Mouse (Mus musculus) neutrophil, adult 65 days (primary cell): Measurements from ENCODE around the gene Il4i1. TPM values are rescaled to one million over a fixed set of nuclear protein-coding genes. Genes with fewer than 3 reads are reported as not detected.

Experiments
- total RNA-seq: library from RNA; stranded (reverse); gene quantifications from 2 replicates; pipeline ENCODE4 v1.2.4, GENCODE M21; 2023

Il4i1 gene
- 0.54 and 0.63 TPM in 2 replicates for total RNA-seq

GRCm38 (mm10) chr7:44815721-44816469, at the start of gene Il4i1, which contains the start of gene Nup62:
Gene Il4i1, plus strand, starts transcription at chr7:44816387.
Gene Nup62, plus strand, starts transcription at chr7:44816088.

GRCm38 (mm10) chr7:44816470-44817021, 359 bp downstream of the Il4i1 start, which contains the start of gene Atf5:
Gene Atf5, minus strand, starts transcription at chr7:44816658.

DNA sequence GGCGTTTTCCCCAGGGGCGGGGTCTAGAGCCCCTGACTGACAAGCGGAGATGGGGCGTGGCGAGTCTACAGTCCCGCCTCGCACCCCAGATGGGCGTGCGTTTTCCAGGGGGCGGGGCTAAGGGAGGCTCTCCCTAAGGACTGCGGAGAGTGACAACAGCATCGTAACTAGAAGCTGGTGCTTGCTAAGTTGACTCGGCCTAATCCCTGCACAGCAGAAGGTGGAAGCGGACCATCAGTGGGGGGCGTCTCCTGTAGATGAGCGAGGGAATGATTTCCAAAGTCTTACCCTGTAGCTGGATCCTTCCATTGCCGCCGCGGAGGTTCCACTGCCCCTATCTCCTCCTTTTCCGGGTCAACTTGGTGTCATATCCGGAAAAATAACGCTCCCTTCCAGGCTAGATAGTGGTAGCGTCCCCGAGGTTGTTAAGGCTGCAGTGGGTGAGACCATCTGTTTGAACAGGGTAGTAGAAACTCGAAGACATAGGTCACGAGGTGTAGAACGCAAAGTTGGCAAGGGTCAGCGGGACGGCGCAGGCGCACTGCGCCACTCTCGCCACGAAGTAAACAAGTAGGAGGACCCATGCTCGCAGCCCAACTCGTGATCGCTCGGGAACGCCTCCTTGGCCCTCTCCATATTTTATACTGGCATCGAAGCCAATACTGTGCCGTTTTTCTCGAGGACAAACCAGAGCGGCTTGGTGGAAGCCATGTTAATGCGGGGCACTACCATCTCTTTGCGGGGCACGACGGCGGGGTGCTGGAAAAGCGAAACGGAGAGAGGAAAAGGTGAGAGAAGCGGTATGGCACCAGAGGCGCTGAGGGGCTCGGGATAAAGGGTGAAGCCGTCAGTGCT, 32.6 kb downstream of the Il4i1 start, which contains the start of the genes Akt1s1 and Tbc1d17:
TSS of gene Akt1s1 (plus strand) at position 431 of the 855 bp plus-strand sequence.
TSS of gene Tbc1d17 (minus strand) at position 519 of the 855 bp plus-strand sequence.

DNA sequence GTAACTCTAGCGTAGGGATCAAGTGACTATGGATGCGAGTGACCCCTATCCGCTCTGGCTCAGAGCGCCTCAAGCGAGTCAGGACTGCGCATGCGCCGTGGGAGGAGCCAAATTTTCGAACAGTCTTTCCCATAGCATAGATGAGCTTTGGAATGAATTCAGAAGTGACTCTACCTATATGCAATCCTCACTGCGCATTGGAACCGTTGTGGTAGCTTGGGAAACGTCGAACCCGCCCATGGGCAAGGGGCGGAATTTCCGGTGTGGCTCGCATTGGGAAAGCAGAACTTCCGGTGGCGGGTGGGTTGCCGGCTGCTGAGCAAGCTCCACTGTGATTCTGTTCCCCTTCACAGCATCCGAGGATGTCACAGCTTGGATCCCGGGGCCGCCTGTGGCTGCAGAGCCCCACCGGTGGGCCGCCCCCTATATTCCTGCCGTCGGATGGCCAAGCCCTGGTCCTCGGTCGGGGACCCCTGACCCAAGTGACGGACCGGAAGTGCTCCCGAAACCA, 40.9 kb downstream of the Il4i1 start, which contains the start of gene Pnkp:
TSS of gene Pnkp (plus strand) at position 98 of the 511 bp plus-strand sequence.

DNA sequence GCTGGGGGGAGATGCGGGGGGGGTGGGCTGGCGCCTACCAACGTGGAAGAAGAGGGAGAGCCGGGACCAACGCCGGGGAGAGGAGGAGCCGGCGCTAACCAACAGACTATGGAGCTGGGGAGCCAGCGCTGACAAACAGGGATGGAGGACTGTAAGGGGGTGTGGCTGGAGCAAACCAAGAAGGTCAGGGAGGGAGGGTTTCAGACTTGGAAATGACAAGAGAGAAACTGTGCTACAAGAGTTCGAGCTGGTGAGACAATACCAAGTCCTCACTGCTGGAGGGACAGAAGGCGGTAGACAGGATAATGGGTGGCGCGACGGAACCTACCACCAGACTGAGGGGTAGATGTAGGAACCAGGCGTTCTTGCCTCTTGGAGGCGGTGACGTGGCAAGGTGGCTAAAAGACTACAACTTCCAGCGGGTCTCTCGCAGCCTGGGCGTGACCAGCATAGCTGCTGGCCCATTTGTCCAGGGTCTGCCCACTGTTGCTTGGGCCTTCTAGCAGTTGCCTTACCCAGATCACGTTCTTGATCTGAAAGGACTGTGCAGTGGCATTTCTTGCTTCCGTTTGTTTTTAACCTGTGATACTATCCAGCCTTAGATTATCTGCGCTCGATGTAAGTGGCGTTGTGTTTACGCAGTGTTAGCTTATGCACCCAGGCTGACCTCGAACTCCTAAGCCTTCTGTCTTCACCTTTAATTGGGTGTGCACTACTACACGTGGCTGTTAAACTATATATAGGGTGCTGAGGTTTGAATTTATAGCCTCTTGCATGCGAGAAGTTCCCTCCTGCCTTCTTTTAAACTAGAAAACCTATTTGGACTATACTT, 53.7 kb downstream of the Il4i1 start, which contains the start of gene Ptov1:
TSS of gene Ptov1 (minus strand) at position 92 of the 832 bp plus-strand sequence.

Other genes starting within 250 kb of the Il4i1 start
- gene Napsa, start 244.0 kb upstream of the Il4i1 start, total RNA-seq = 124 and 134 TPM in 2 replicates
- 0.73 and 1.1 TPM in 2 replicates for gene Kcnc3, start 225.7 kb upstream of the Il4i1 start, total RNA-seq
- not detected in 2 replicates for gene Myh14, start 145.5 kb upstream of the Il4i1 start, total RNA-seq
- not detected in 2 replicates for gene Izumo2, start 107.6 kb upstream of the Il4i1 start, total RNA-seq
- gene Vrk3, start 68.0 kb upstream of the Il4i1 start, total RNA-seq = 43.2 and 46.2 TPM in 2 replicates
- gene Zfp473, start 65.3 kb upstream of the Il4i1 start, total RNA-seq = 0.13 and 0.98 TPM in 2 replicates
- gene Nup62, start 299 bp upstream of the Il4i1 start, total RNA-seq = 43.7 and 56.6 TPM in 2 replicates
- 5.5 and 6.4 TPM in 2 replicates for gene Atf5, start 271 bp downstream of the Il4i1 start, total RNA-seq
- gene Akt1s1, start 32.6 kb downstream of the Il4i1 start, total RNA-seq = 13.8 and 19.9 TPM in 2 replicates
- gene Tbc1d17, start 32.7 kb downstream of the Il4i1 start, total RNA-seq = 69.2 and 85.6 TPM in 2 replicates
- gene Pnkp, start 40.8 kb downstream of the Il4i1 start, total RNA-seq = 520 and 612 TPM in 2 replicates
- 29.4 and 29.6 TPM in 2 replicates for gene Ptov1, start 53.4 kb downstream of the Il4i1 start, total RNA-seq
- gene Med25, start 76.3 kb downstream of the Il4i1 start, total RNA-seq = 31.2 and 33.7 TPM in 2 replicates
- gene Fuz, start 79.7 kb downstream of the Il4i1 start, total RNA-seq = 3.1 and 3.2 TPM in 2 replicates
- gene Ap2a1, start 113.1 kb downstream of the Il4i1 start, total RNA-seq = 64.6 and 68.6 TPM in 2 replicates
- gene Tsks, start 126.8 kb downstream of the Il4i1 start, total RNA-seq = not detected in 2 replicates
- gene Cpt1c, start 158.5 kb downstream of the Il4i1 start, total RNA-seq = 0.23 and 1.3 TPM in 2 replicates
- 48.5 and 57.0 TPM in 2 replicates for gene Prmt1, start 170.2 kb downstream of the Il4i1 start, total RNA-seq
- 44.5 and 55.1 TPM in 2 replicates for gene Irf3, start 181.3 kb downstream of the Il4i1 start, total RNA-seq
- gene Bcl2l12, start 182.3 kb downstream of the Il4i1 start, total RNA-seq = 7.3 and 7.9 TPM in 2 replicates
- 59.4 and 75.8 TPM in 2 replicates for gene Scaf1, start 200.0 kb downstream of the Il4i1 start, total RNA-seq
- 7.6 and 7.8 TPM in 2 replicates for gene Rras, start 201.6 kb downstream of the Il4i1 start, total RNA-seq
- 15.9 and 19.2 TPM in 2 replicates for gene Prr12, start 236.5 kb downstream of the Il4i1 start, total RNA-seq
- gene Nosip, start 246.0 kb downstream of the Il4i1 start, total RNA-seq = 32.5 and 35.9 TPM in 2 replicates
- gene Prrg2, start 246.3 kb downstream of the Il4i1 start, total RNA-seq = 15.3 and 20.8 TPM in 2 replicates